Mouse (Mus musculus): ENCODE data around the gene Cd320.

DNA sequence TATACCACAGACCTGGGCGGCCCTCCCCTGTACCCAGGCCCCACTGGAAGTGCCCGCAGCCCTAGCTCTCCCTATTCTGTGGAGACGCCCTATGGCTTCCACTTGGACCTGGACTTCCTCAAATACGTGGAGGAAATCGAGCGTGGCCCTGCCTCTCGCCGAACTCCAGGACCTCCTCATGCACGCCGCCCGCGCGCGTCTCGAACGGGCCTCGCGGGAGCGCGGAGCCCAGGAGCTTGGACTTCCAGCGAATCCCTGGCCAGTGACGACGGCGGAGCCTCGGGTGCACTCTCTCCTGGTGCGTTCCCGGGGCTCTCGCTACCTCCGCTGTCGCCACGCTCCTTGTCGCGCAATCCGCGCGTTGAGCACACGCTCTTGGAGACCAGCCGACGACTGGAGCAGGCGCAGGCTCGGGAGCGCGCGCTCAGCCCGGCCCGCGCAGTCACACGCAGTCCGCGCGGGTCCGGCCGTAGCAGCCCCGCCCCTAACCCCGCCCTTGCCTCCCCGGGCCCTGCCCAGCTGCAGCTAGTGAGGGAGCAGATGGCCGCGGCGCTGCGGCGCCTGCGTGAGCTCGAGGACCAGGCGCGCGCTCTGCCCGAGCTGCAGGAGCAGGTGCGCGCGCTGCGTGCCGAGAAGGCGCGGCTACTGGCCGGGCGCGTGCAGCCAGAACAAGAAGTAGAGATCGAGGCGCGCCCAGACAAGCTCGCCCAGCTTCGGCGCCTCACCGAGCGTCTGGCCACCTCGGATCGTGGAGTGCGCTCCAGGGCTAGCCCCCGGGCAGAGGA, 25.5 kb upstream of the Cd320 start:
- TF ChIP-seq GATA1 (IDR thresholded peaks at IDR 0.05; ENCODE audit: low read length) (no peak), TAL1 (IDR thresholded peaks at IDR 0.05; ENCODE audit: low read length) (no peak)

Data from erythroblast, embryonic 14.5 days (primary cell).